Mouse (Mus musculus): ENCODE results near the gene Cd69.

Gene Cd69

DNA sequence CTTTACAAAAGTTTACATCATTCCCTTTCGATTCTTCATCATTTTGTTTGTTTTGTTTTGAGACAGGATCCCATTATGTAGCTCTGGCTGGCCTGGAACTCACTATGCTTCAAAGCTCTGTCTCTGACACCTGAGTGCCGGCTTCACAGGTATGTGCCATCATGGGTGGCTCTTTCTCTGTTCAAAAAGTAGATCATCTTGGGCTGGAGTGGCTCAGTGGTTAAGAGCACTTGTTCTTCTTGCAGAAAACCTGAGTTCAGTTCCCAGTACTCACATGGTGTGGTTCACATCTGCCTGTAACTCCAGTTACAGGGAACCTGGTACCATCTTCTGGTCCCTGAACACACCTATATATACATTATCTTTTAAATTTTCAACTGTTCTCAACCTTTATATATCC is 50.2 kb downstream of the Cd69 start:
- DNase-seq (ENCODE audit: low read depth, low spot score), result no peak

DNA sequence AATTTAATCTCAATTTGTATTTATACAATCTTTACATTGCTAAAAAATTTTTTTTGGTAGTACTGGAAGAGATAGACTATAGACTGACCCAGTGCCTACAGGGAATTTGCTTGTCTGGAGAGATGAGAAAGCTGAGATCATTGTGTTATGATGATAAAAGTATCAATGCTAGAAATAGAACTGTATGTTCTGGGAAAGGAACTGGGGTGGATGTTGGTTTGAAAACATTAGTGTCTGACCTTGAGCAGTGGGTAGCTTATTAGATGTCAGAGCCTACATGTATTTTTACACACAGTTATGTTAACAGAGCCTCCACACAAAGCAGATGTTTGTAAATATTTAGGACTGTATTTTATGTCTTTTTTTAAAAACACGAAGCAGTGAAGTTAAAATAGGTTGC is 51.1 kb downstream of the Cd69 start:
- DNase-seq (ENCODE audit: low read depth, low spot score), result no peak

DNA sequence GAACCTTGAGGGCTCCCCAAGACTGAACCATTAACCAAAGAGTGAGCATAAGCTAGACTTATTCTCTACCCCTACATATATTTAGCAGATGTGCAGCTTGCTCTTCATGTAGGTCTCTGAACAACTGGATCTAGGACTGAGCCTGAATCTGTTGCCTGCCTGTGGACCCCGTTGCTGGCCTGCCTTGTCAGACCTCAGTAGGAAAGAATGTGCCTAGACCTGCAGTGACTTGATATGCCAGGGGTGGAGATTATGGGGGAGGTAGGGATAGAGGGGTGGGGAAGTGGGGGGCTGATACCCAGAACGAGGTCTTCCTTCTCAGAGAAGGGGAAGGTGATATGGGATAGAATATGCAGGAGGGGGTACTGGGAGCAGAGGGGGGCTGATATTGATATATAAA is 51.6 kb downstream of the Cd69 start:
- no peak for DNase-seq (ENCODE audit: low read depth, low spot score)

DNA sequence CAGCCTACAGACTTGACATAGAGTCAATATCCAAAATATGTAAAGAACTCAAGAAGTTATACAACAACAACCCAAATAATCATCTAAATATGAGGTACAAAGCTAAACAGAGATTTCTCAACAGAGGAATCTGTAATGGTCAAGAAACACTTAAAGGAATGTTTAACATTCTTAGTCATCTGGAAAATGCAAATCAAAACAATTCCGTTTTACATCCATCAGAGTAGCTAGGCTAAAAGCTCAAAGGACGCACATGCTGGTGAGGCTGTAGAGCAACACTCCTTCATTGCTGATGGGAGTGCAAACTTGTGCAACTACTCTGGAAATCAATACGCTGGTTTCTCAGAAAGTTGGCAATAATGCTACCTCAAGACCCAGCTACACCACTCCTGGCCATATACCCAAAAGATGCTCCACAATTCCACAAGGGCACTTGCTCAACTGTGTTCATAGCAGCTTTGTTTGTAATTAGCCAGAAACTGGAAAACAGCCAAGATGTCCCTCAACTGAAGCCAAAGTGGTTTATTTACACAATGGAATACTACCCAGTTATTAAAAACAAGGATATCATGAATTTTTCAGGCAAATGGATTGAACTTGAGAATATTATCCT is 52.9 kb downstream of the Cd69 start:
- DNase-seq (ENCODE audit: low read depth, low spot score), result no peak

DNA sequence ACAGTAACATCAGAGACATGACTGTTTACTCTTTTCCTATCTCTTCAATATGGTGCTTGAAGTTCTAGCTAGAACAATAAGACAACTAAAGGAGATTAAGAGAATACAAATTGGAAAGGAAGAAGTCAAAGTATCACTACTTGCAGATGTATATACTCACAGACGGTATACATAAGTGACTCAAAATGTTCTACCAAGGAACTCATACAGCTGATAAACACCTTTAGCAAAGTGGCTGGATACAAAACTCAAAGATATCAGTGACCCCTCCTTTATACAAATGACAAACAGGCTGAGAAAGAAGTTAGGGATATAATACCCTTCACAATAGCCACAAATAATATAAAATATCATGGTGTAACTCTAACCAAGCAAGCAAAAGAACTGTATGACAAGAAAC is 54.2 kb downstream of the Cd69 start:
- DNase-seq (ENCODE audit: low read depth, low spot score), result no peak

DNA sequence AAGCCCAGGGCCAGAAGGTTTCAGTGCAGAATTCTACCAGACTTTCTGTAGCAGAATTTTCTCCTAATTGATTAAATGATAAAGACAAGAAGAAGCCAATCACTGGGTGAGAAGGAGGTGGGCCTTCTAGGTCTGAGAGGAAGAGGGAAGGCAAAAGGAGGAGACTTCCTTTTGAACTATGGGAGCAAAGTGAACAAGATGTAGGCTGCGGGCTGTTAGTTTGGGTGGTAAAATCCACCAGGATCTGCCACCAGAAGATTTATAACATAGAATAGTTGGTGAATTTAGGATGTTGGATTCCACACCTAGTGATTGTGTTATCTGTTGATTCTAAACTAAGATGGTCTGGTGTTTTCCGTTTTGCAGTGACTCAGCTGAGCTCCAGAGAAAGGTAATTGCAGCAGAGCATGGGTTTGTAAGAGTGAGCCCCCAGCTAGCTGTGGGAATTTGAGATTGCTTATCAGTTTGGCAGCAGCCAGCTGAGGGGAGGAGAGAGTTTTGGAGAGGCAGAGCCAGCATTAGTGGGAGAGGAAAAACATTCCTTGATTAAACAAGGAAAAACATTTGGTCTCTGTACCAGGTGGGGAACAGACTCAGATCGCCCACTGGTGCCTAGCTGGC is 55.2 kb downstream of the Cd69 start:
- no peak for DNase-seq (ENCODE audit: low read depth, low spot score)

DNA sequence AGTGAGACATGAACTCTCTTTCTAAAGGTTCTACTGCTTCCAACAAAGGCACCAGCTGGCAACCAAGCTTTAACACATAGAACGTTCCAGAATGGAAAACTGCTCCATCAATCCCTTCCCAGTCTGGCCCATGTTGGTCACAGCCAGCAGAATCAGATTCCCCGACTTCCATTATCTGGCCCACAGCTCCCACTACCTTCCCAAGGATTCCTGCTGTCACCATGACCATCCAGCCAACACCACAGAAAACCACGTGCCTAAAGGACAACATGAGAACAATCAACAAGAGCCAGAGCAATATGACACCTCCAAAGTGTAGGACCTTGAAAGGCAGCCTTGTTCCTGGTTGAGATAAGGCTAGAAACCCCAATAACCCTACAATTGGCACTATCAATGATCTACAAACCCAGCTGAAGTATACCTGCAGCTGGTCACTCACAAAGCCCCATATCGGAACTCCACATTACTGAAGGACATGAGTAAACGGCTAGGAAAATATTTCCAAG is 57.0 kb downstream of the Cd69 start:
- DNase-seq (ENCODE audit: low read depth, low spot score), result no peak

Measured in embryo, embryonic 11.5 days (tissue).